ENCODE assay signal across 27 mouse cellular contexts in the genomic region with DNA sequence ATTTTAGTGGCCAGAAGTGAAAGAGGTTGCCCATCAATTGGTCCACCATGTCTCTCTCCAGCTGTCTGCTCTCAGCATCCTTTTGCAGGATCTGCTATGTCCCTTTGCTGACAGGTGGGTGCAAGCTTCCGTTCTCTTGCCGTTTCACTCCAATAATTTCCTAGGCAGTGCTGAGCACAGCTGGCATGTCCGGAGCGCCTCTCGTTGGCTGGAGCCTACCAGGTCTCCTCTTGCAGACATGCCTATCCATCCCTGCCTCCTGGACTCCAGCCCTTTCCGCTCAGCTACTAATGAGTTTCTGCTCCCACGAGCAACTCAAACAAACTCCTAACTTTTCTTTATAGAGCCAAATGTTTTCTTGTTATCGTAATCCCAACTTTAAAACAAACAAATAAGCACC. TPM values are rescaled to one million over a fixed set of nuclear protein-coding genes. Genes with fewer than 3 reads are reported as not detected.
DNase-seq lines count a peak whose midpoint lies in the region; ATAC-seq lines count a peak whose summit lies in the region.
"Had no signal": no experiment of that assay in that cellular context is flagged by ENCODE, and none has a peak within 500 bp of the region (broad histone marks: within the 10 kb centered on the region; RNA-seq: fewer than 3 reads in every experiment).

No protein-coding gene starts in this region.

- ATAC-seq in forebrain, embryonic 13.5 days = no peak
- ATAC-seq: forebrain, embryonic 14.5 days; intestine, embryonic 16.5 days; lung, postnatal 0 days; Patski had no signal

- intact Hi-C loops in gastrocnemius, postnatal 36 days (cut with DNase I) = no loop called here
- intact Hi-C loops in gastrocnemius, postnatal 14 days (cut with DNase I; ENCODE audit: low total_unique reads) = no loop called here

- peaks cover 66% of the 10 kb centered on the region for H3K36me3 ChIP-seq in forebrain, embryonic 13.5 days (ENCODE audit: poor library complexity, severe bottlenecking)

- no peak overlapping the region for H3K9ac ChIP-seq in forebrain, embryonic 13.5 days
- H3K9ac ChIP-seq: hindbrain, embryonic 13.5 days; limb, embryonic 13.5 days; liver, embryonic 13.5 days; midbrain, embryonic 12.5 days; neural tube, embryonic 13.5 days had no signal

- H3K4me1 ChIP-seq in forebrain, embryonic 13.5 days = peaks cover 33% of the 10 kb centered on the region

- no peak overlapping the region for H3K27ac ChIP-seq in forebrain, embryonic 13.5 days
- H3K27ac ChIP-seq: heart, embryonic 10.5 days; hindbrain, embryonic 13.5 days; layer of hippocampus, adult 2 months; left cerebral cortex, adult 2 months; limb, embryonic 13.5 days; liver, embryonic 13.5 days; midbrain, embryonic 12.5 days; neural tube, embryonic 13.5 days had no signal

- DNase-seq in gastrocnemius, postnatal 10 days = peak; percentile 19
- DNase-seq in gastrocnemius, postnatal 36 days = no peak
- peak; percentile 42 for DNase-seq in gastrocnemius, postnatal 14 days
- DNase-seq in kidney, adult 9 months = peak; percentile 76
- peak; percentile 55 for DNase-seq in kidney, postnatal 14 days
- no peak for DNase-seq in right cerebral cortex, postnatal 36 days (ENCODE audit: low spot score in 2 of 2)
- no peak for DNase-seq in cerebellum, postnatal 4 days (ENCODE audit: low spot score in 2 of 2)
- DNase-seq: adrenal gland, postnatal 10 days; cerebellum, adult 8-10 months; cerebellum, postnatal 25 days; heart, postnatal 36 days; liver, embryonic 13.5 days; lung, adult 18-20 months; lung, postnatal 4 days had no signal

- no peaks in the 10 kb centered on the region for H3K27me3 ChIP-seq in forebrain, embryonic 13.5 days
- H3K27me3 ChIP-seq: hindbrain, embryonic 13.5 days; limb, embryonic 13.5 days; liver, embryonic 13.5 days; megakaryocyte, embryonic 14.5 days; midbrain, embryonic 12.5 days; neural tube, embryonic 13.5 days; Patski had no signal

- WGBS in forebrain, embryonic 13.5 days = 84% methylated on average over 8 of the region's 8 CpGs

- H3K9me3 ChIP-seq in forebrain, embryonic 13.5 days (replicated peaks) = peaks cover 26% of the 10 kb centered on the region

- no peak overlapping the region for H3K4me2 ChIP-seq in forebrain, embryonic 13.5 days
- H3K4me2 ChIP-seq: hindbrain, embryonic 13.5 days; limb, embryonic 13.5 days; liver, embryonic 13.5 days; midbrain, embryonic 12.5 days; neural tube, embryonic 13.5 days had no signal

- H3K4me3 ChIP-seq in forebrain, embryonic 13.5 days = no peak overlapping the region
- H3K4me3 ChIP-seq: heart, embryonic 10.5 days; hindbrain, embryonic 13.5 days; layer of hippocampus, adult 2 months; left cerebral cortex, adult 2 months; limb, embryonic 13.5 days; liver, embryonic 13.5 days; megakaryocyte, embryonic 14.5 days; midbrain, embryonic 12.5 days; neural tube, embryonic 13.5 days had no signal

RNA-seq across cellular contexts. Expression of a gene that starts 6.4 kb away (rescaled TPM):
- 100 to 1,000 TPM in 1 of 2 experiments, 10 to 100 TPM in 1; 91.0 to 109 TPM for total RNA-seq in gastrocnemius, postnatal 10 days (2021)
- total RNA-seq in gastrocnemius, postnatal 36 days (2021) = 10 to 100 TPM; 42.0 to 47.1 TPM
- total RNA-seq in gastrocnemius, postnatal 14 days (2021) = 10 to 100 TPM; 44.3 to 74.0 TPM
- polyA plus RNA-seq in forebrain, embryonic 13.5 days (2015; fragmentation: Nextera tagmentation; extraction: Ambion mirVana) = 10.7 and 11.3 TPM in 2 replicates

Comparison
In these comparisons a context has a peak if more than half of its experiments do, and no peak if none do; other contexts are left out.
1. DNase-seq: peak in gastrocnemius, postnatal 10 days (single experiment), gastrocnemius, postnatal 14 days (single experiment), kidney, adult 9 months (single experiment) and kidney, postnatal 14 days (single experiment); none in gastrocnemius, postnatal 36 days (0 of 2), right cerebral cortex, postnatal 36 days (0 of 2) and cerebellum, postnatal 4 days (0 of 2).